Mouse (Mus musculus) stomach, embryonic 16.5 days (tissue): ENCODE results near the gene Prpf3. TPM values are rescaled to one million over a fixed set of nuclear protein-coding genes. Genes with fewer than 3 reads are reported as not detected.
A peak's percentile ranks its signal among the peaks of the same experiment; 100 is the strongest.
"Not testable (repeated sequence)": the region's sequence is repeated elsewhere in the genome, so short reads cannot be mapped to it uniquely, and the experiment has no call there.

ENCODE experiments used
- ATAC-seq: fragments of 200-750 bp; cut with Nextera tagmentation; 2 replicates; pipeline ENCODE4 v1.8.0; 2017; ENCODE audit warnings: moderate number of reproducible peaks, moderate TSS enrichment; ENCODE audit not compliant: insufficient read depth, low FRiP score
- H3K27ac ChIP-seq: fragments of 300-500 bp; sonication (generic); 2 replicates; pipeline ENCODE4 v1.5.1; 2014; ENCODE audit warnings: low read length
- H3K27me3 ChIP-seq: fragments of 300-500 bp; sonication (generic); 2 replicates; pipeline ENCODE4 v1.6.1; 2014; ENCODE audit warnings: low read length, control low read depth, mixed read lengths; ENCODE audit not compliant: control insufficient read depth, insufficient read depth
- H3K36me3 ChIP-seq: fragments of 300-500 bp; sonication (generic); 2 replicates; pipeline ENCODE4 v1.6.1; 2014; ENCODE audit warnings: low read length; ENCODE audit not compliant: control insufficient read depth, insufficient read depth
- H3K4me1 ChIP-seq: fragments of 300-500 bp; sonication (generic); 2 replicates; pipeline ENCODE4 v1.6.1; 2014; ENCODE audit warnings: low read length, control low read depth, mixed read lengths; ENCODE audit not compliant: control insufficient read depth, insufficient read depth
- H3K4me2 ChIP-seq: fragments of 300-500 bp; sonication (generic); 2 replicates; pipeline ENCODE4 v1.6.1; 2014; ENCODE audit warnings: low read depth, low read length, mixed read lengths
- H3K4me3 ChIP-seq: fragments of 300-500 bp; sonication (generic); replicated peaks from 2 replicates; pipeline ENCODE4 v1.5.1; 2014; ENCODE audit warnings: mild to moderate bottlenecking, low read length
- H3K9ac ChIP-seq: fragments of 300-500 bp; sonication (generic); 2 replicates; pipeline ENCODE4 v1.6.1; 2014; ENCODE audit warnings: low read length
- H3K9me3 ChIP-seq: fragments of 300-500 bp; sonication (generic); replicated peaks from 2 replicates; pipeline ENCODE4 v1.6.1; 2016; ENCODE audit warnings: low read length, control low read depth; ENCODE audit not compliant: control insufficient read depth
- WGBS: fragments of 180-500 bp; shearing (Covaris S2); extraction: QIAGEN DNeasy Blood & Tissue Kit; methylation state at CpG from one replicate; pipeline ENCODE4 v1.1.7; 2014; 5-methylcytosine and 5-hydroxymethylcytosine counted together
- polyA plus RNA-seq: library from polyadenylated mRNA; unstranded; fragments of >200 nt; fragmentation: Nextera tagmentation; extraction: Ambion mirVana; gene quantifications from 2 replicates; pipeline ENCODE4 v1.2.1, GENCODE M21; 2015

Gene Prpf3
- 41.1 and 44.8 TPM in 2 replicates for polyA plus RNA-seq

- H3K27ac ChIP-seq: peak within 1 kb of the TSS; percentile 66
- H3K4me3 ChIP-seq: peak within 1 kb of the TSS; percentile 91
- H3K4me2 ChIP-seq: peak within 1 kb of the TSS; percentile 72
- H3K9ac ChIP-seq: peak within 1 kb of the TSS; percentile 92
- peaks cover 3% of the 10 kb centered on the region; the same call in 1 of the 2 replicates for H3K4me1 ChIP-seq
- peaks cover 8% of the 10 kb centered on the region for H3K36me3 ChIP-seq
- ATAC-seq: peak; percentile 99
- WGBS: under 1% methylated on average over 56 of the region's 56 CpGs
- no peaks in the 10 kb centered on the region for H3K9me3 ChIP-seq
- no peaks in the 10 kb centered on the region for H3K27me3 ChIP-seq
These were observed at the start of gene Prpf3 for GRCm38 (mm10) chr3:95855502-95856089. Prpf3 (minus strand) TSS chr3:95855885.

GRCm38 (mm10) chr3:95904568-95904967, 48.9 kb upstream of the Prpf3 start, which contains the start of gene Car14:
Car14 (minus strand) TSS chr3:95904691.
- ATAC-seq: peak; percentile 31; the same call in 1 of the 2 replicates
- H3K36me3 ChIP-seq: no peaks in the 10 kb centered on the region
- peak within 1 kb of the TSS; percentile 61 for H3K4me2 ChIP-seq
- H3K4me1 ChIP-seq: peaks cover 17% of the 10 kb centered on the region
- no peaks in the 10 kb centered on the region for H3K27me3 ChIP-seq
- peak within 1 kb of the TSS; percentile 50 for H3K9ac ChIP-seq
- H3K9me3 ChIP-seq: no peaks in the 10 kb centered on the region
- no peak within 1 kb of the TSS for H3K27ac ChIP-seq
- WGBS: 2% methylated on average over 15 of the region's 15 CpGs
- peak within 1 kb of the TSS; percentile 39 for H3K4me3 ChIP-seq

GRCm38 (mm10) chr3:95903753-95904502, 48.2 kb upstream of the Prpf3 start:
- peaks cover 17% of the 10 kb centered on the region for H3K4me1 ChIP-seq
- no peak overlapping the region for H3K27ac ChIP-seq
- 6% methylated on average over 15 of the region's 15 CpGs for WGBS
- H3K9ac ChIP-seq: 0 out of 2 replicates have a peak overlapping the region, but pooled peaks have one; percentile 41
- no peak overlapping the region; the same call in 1 of the 2 replicates for H3K4me3 ChIP-seq
- no peaks in the 10 kb centered on the region for H3K9me3 ChIP-seq
- H3K27me3 ChIP-seq: no peaks in the 10 kb centered on the region
- peak overlapping the region; percentile 61 for H3K4me2 ChIP-seq
- ATAC-seq: 0 out of 2 replicates have a peak, but pooled peaks have one; percentile 23
- no peaks in the 10 kb centered on the region for H3K36me3 ChIP-seq

- H3K27ac ChIP-seq: no peak overlapping the region
- ATAC-seq: no peak
- no peaks in the 10 kb centered on the region for H3K36me3 ChIP-seq
- no peak overlapping the region for H3K4me3 ChIP-seq
- 34% methylated on average over 6 of the region's 6 CpGs for WGBS
- no peaks in the 10 kb centered on the region for H3K27me3 ChIP-seq
- H3K9me3 ChIP-seq: no peaks in the 10 kb centered on the region
- H3K4me2 ChIP-seq: no peak overlapping the region
- no peak overlapping the region for H3K9ac ChIP-seq
- H3K4me1 ChIP-seq: peaks cover 17% of the 10 kb centered on the region
These were observed 47.0 kb upstream of the Prpf3 start for GRCm38 (mm10) chr3:95902643-95903042.

- Histone ChIP-seq H3K36me3 (no peaks in the 10 kb centered on the region), H3K27me3 (no peaks in the 10 kb centered on the region), H3K4me3 (no peak overlapping the region), H3K9me3 (no peaks in the 10 kb centered on the region), H3K4me1 (peaks cover 17% of the 10 kb centered on the region), H3K9ac (no peak overlapping the region), H3K27ac (no peak overlapping the region), H3K4me2 (no peak overlapping the region)
- ATAC-seq: no peak
These were observed 46.6 kb upstream of the Prpf3 start for GRCm38 (mm10) chr3:95902373-95902625.

GRCm38 (mm10) chr3:95901616-95902372, 46.1 kb upstream of the Prpf3 start:
- WGBS: 53% methylated on average over 9 of the region's 9 CpGs
- Histone ChIP-seq H3K4me3 (no peak overlapping the region), H3K27ac (no peak overlapping the region), H3K9ac (no peak overlapping the region), H3K4me2 (no peak overlapping the region), H3K36me3 (no peaks in the 10 kb centered on the region), H3K4me1 (peaks cover 14% of the 10 kb centered on the region), H3K27me3 (no peaks in the 10 kb centered on the region), H3K9me3 (no peaks in the 10 kb centered on the region)
- no peak for ATAC-seq

GRCm38 (mm10) chr3:95899800-95900524, 44.3 kb upstream of the Prpf3 start:
- Histone ChIP-seq H3K4me3 (no peak overlapping the region), H3K4me1 (peaks cover 6% of the 10 kb centered on the region), H3K9me3 (no peaks in the 10 kb centered on the region), H3K36me3 (no peaks in the 10 kb centered on the region), H3K4me2 (no peak overlapping the region), H3K27me3 (no peaks in the 10 kb centered on the region), H3K27ac (no peak overlapping the region), H3K9ac (no peak overlapping the region)
- WGBS: 64% methylated on average over 13 of the region's 13 CpGs
- ATAC-seq: no peak

- not testable (repeated sequence) for H3K4me3 ChIP-seq
These were observed 39.8 kb upstream of the Prpf3 start for GRCm38 (mm10) chr3:95895501-95895900.

More at GRCm38 (mm10) chr3:95895501-95895900, 39.8 kb upstream of the Prpf3 start:
- not testable (repeated sequence) for H3K36me3 ChIP-seq, H3K9ac ChIP-seq, ATAC-seq, H3K27me3 ChIP-seq, H3K27ac ChIP-seq, H3K9me3 ChIP-seq
- Histone ChIP-seq H3K4me1 (peaks cover 12% of the 10 kb centered on the region), H3K4me2 (0 out of 2 replicates have a peak overlapping the region, but pooled peaks have one; percentile 59)
- WGBS: 84% methylated on average over 7 of the region's 7 CpGs
